Mouse (Mus musculus) forelimb bud, embryonic 11.5 days (tissue): ENCODE data around the gene Dync1h1.
"Not testable (repeated sequence)": the region's sequence is repeated elsewhere in the genome, so short reads cannot be mapped to it uniquely, and the experiment has no call there.

ENCODE experiments used
- DNase-seq: peaks from one replicate; pipeline ENCODE4 v3.0.0-alpha.2; 2012; ENCODE audit warnings: low read depth, low spot score

Gene Dync1h1

DNA sequence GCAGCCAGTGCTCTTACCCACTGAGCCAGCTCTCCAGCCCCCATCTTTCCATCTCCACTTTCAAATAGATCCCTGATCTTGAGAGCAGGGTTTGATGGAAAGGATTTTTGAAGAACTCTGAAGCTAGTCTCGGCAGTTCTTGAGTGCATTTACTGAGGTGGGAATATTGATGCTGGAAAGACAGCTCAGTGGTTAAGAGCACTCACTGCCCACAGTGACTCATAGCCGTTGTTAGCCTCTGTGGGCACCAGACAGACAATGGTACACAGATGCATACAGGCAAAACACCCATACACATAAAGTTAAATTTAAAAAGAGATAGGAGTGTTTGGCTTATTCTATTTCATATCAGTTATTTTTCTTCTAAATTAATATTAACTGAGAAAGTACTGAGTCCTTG, 5.4 kb downstream of the Dync1h1 start:
- DNase-seq = no peak

GRCm38 (mm10) chr12:110608460-110609152, 7.4 kb downstream of the Dync1h1 start:
- no peak for DNase-seq

GRCm38 (mm10) chr12:110609153-110609497, 7.9 kb downstream of the Dync1h1 start:
- no peak for DNase-seq

DNA sequence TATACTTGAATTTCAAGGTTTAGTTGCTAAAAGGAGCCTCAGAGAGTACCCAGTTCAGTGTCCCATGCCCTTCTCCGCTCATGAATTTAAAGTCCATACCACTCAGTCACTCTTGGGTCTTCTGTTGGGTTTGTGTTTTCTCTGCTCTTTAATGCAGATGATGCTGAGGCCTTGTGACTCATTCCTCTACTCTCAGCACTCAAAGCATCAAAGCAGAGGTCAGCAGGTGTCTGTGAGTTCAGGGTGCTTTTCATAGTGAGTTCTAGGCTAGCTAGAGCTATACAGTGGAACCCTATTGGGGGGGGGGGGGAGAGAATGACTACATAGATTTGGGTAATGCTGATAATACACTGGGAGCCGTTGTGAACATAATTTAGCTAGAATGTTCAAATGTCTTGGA, 9.5 kb downstream of the Dync1h1 start:
- DNase-seq = no peak

- no peak for DNase-seq
Observed at GRCm38 (mm10) chr12:110630056-110630455, 28.8 kb downstream of the Dync1h1 start.

DNA sequence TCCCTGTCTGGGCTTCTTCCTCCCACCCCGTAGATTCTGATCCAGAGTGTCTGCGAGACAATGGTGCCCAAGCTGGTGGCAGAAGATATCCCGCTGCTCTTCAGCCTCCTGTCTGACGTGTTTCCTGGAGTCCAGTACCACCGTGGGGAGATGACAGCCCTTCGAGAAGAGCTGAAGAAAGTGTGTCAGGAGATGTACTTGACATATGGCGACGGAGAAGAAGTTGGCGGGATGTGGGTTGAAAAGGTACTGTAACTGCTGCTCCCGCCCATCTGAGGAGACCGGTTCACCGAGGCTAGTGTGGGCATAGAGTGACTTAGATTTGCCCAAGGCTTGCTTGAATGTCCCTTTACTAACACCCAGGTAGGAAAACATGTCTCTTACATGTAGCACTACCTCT, 35.0 kb downstream of the Dync1h1 start:
- no peak for DNase-seq

DNA sequence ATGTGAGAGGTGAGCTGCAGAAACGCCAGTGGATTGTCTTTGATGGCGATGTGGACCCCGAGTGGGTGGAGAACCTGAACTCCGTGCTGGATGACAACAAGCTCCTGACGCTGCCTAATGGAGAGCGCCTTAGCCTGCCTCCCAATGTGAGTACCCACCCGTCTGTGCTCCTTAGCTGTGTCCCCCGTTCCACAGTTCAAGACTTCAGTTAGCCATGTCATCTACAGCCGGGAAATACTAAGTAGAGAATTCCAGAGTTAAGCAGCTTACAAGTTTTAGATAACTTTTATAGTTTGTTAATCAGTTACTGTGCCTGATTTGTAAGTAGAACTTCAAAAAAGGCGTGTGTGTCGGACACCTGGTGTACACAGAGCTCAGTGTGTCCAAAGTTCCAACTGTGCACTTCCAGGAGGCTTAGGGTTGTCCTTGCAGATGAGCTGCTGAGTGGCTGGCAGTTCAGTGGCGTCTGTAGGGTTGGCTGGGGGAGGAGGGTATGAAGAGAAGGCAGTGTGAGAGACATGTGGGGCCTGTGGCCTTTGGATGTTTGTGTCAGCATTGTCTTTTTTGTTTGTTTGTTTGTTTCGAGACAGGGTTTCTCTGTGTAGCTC, 36.4 kb downstream of the Dync1h1 start:
- no peak for DNase-seq

GRCm38 (mm10) chr12:110650241-110650641, 49.0 kb downstream of the Dync1h1 start:
- no peak for DNase-seq

DNA sequence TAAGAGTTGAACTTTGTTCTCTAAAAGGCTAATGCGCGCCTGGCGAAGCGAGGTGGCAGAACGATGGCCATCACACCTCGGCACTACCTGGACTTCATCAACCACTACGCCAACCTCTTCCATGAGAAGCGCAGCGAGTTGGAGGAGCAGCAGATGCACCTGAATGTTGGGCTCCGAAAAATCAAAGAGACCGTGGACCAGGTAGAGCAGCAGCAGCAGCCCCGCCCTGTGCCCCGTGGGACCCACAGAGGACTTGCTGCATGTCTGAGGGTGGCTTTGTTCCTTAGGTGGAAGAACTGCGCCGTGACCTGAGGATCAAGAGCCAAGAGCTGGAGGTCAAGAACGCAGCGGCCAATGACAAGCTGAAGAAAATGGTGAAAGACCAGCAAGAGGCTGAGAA, 50.2 kb downstream of the Dync1h1 start:
- DNase-seq = no peak

DNA sequence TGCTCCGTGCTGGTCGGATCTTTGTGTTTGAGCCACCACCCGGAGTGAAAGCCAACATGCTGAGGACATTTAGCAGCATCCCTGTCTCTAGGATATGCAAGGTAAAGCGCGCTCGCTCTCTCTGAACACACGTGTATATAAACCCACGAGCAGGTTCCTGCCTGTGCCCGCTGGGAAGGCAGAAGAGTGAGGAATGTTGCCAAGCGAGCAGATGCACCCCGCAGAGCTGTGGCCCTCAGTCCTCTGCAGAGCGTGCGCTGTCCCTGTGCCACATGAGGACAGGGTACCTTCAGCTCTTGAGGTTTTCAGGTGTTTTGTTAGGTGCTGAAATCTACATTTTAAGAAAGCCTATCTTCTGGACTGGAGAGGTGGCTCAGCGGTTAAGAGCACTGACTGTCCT, 60.5 kb downstream of the Dync1h1 start:
- no peak for DNase-seq

DNA sequence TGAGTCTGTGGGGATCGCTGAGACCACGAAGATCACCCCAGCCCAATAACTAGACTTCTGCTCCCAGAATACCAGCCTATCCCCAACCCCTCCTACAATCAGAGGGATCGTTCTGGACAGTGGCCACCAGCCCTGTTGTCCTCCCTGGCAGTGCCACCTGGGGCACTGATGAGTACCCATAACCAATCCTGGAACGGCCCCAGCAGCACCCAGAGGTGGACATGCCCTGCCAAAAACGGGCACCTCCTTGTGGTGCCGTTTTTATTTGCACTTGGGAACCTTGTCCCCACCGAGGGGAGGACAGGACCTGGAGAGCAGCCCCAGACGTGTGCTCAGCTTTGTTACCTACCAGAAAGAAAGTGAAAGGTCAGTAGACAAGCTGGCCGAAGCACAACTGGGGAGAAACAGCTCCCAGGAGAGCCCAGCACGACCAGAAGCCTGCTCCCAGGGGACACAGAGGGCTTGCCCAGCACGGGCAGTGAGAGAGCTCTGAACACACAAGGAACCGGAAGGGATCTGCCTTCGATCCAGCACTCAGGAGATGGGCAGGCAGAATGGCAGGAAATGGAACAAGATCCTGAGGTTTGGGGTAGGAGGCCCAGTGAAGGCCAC, 66.3 kb downstream of the Dync1h1 start:
- DNase-seq = no peak

DNA sequence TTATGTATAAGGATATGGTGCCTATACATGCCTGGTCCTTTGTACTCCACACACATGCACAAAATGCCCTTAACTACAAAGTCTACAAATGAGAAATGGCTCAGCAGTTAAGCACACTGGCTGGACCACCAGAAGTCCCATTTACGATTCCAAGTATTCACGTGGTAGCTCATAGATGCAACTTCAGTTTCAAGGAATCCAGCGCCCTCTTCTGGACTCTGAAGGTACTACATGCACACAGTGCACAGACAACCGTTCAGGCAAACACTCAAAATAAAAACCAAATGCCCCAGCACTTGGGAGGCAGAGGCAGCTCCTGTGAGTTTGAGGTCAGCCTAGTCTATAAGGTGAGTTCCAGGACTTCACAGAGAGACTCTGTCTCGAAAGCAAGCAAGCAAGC, 73.0 kb downstream of the Dync1h1 start:
- DNase-seq = peak; percentile 40

- DNase-seq = no peak
Observed at GRCm38 (mm10) chr12:110681191-110681590, 79.9 kb downstream of the Dync1h1 start.

GRCm38 (mm10) chr12:110681878-110682277, 80.6 kb downstream of the Dync1h1 start:
- no peak for DNase-seq

GRCm38 (mm10) chr12:110682561-110683299, 81.5 kb downstream of the Dync1h1 start, which contains the start of gene 1700001K19Rik:
TSS of gene 1700001K19Rik (minus strand) at chr12:110682619.
- DNase-seq = no peak

DNA sequence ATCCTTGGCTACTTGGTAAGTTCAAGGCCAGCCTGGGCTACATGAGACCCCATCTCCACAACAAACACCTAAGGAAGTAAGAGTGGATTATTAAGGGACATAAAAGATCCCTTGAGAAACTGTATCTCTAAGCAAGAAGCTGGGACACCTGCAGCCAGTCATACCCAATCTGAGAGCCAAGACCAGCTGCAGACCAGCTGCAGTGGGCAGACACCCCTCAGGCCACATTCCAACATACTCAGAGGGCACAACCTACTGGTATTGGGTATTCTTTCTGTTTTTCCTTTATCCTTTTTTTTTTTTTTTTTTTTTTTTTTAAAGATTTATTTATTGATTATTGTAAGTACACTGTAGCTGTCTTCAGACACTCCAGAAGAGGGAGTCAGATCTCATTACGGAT, 82.3 kb downstream of the Dync1h1 start:
- DNase-seq = no peak

DNA sequence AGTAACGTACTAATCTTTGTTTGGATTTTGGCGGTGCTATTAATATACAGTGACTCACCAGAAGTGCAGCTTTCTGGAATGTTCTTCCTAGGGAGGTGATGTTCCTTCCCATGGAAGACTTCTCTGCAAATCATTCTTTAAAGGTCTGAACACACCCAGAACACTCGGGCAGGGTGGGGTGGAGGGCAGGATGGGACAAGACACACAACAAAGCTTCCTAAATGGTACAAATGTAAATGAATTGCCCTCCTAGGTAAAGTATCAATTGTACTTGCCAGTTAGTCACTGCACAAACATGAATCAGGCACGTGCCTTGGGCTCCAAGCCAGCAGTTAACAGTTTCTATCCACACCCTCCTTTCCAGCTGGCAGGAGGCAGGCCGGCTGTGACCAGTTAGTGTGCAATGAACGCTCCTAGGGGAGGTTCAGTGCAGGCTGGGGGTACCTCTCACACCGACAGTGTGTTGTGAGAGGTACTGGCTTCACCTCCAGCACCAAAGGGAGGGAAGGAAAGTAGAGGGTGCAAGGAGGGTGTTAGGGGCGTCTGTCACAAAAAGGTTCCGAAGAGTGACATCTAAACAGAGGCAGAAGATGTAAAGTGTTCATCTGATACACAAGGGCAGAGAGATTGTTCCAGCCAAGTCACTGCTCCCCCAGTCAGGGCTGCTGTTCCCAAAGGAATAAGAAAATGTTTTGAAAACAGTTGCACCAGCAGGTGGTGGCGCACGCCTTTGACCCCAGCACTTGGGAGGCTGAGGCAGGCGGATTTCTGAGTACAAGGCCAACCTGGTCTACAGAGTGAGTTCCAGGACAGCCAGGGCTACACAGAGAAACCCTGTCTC, 86.9 kb downstream of the Dync1h1 start:
- no peak for DNase-seq

- not testable (repeated sequence) for DNase-seq
Observed at GRCm38 (mm10) chr12:110688921-110689320, 87.7 kb downstream of the Dync1h1 start.

DNA sequence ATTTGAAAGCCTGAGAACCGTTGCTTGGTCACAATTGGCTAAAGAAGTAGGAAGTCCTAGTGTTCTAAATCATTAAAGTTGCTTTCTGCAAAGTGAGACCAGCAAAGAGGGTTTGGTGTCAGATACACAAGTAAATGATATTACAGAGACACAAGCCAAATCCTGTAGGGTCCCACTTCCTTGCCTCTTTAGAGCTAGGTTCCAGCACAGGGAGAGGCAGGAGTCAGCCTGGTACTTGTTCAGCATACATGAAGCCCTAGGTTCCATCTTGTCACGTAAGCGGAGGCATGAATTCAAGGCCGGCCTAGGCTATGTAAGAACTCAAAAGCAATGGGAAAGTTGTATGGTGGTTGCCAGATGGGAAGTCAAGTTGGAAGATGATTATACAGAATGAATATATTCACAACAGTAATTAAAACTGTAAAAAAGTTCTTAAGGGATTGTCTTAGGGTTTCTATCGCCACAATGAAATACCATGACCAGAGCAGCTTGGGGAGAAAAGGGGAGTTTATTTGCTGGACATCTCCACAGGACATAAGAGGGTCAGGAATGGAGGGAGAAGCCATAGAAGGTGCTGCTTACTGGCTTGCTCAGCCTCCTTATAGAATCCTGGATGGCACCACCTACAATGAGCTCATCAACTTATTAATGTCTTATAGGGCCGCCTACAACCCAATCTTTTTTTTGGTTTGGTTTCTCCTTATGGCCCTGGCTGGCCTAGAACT, 88.8 kb downstream of the Dync1h1 start:
- no peak for DNase-seq

DNA sequence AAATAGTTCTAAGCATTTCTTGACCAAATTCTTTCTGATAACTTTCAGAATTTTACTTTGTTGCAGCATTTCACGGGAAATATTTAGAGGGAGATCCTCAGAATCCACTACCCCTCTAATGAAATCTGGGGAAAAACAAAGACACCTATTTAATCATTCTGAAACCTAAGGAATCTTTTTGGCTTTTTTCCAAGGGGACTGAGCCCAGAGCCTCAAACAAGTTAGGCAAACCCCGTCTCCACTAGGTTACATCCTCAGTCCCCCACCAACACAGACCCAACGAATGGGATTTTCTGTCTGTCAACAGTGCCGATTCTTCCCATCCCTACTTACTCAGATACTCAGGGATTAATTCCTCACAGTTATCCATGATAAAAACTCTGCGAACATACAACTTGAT, 92.1 kb downstream of the Dync1h1 start:
- DNase-seq = not testable (repeated sequence)

GRCm38 (mm10) chr12:110695676-110696171, 94.5 kb downstream of the Dync1h1 start:
- DNase-seq = peak; percentile 44
